Mouse (Mus musculus) kidney, adult 8-10 months (tissue): ENCODE results near the gene Arid1b.

Experiments used
- DNase-seq, 2 experiments: peaks; one replicate each; pipeline ENCODE4 v3.0.0; 2022

Arid1b gene

GRCm38 (mm10) chr17:5196005-5196404 lies 201.9 kb downstream of the Arid1b start:
- no peak for DNase-seq

DNA sequence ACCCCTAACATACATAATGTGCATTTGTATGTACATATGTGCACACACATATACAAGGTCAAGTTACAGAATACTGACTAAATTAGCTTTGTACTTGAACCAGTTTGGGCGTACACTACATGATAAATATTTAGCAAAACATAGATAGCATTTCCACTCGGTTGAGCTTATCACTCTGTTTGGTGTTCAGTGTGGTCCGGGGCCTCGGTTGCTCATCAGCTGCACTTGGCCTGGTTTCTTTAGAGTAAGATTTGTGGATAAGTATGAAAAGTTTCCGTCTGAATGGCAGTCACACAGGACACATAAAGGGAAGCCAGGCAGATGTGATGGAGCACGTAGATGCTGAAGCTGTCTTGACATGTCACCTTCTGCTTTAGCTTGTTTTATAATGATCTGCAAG lies 202.4 kb downstream of the Arid1b start:
- DNase-seq: no peak

DNA sequence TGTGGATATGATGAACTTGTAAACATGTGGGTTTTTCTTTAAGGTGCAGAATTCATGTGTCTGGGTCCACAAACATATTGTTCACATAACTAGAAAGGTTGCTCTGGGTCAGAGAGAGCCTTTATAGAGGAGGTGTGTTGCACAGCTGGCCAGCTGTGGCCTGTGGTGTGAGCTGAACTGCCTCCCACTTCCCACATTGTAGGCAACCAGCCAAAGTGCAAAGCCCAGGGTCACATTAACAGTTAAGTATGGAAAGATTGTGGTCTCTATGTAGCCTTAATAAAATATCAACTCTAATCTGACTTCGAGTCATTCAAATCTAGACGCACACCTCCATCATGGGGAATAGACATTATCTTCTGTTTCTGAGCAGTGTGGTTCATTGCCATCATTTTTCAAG lies 203.0 kb downstream of the Arid1b start:
- DNase-seq: no peak

- no peak for DNase-seq
These were observed 203.6 kb downstream of the Arid1b start for GRCm38 (mm10) chr17:5197765-5198164.

DNA sequence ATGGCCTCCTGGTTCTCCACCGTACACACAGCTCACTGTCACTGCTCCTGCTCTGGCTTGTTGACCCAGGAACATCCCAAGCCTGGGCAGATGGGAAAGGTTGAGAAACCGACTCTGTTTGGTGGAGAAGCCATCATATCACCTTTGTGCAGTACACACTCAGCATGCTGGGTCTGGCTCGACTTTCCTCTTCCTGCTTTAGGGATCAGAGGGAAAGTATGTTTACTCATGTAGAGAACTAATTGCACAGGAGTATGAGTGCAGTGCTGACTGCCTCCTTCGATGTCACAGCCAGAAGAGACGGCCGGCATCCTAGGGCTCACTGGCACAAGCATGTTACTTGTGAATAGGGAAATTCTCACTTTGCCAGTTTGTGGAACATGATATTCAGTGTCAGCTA lies 204.1 kb downstream of the Arid1b start:
- no peak for DNase-seq

DNA sequence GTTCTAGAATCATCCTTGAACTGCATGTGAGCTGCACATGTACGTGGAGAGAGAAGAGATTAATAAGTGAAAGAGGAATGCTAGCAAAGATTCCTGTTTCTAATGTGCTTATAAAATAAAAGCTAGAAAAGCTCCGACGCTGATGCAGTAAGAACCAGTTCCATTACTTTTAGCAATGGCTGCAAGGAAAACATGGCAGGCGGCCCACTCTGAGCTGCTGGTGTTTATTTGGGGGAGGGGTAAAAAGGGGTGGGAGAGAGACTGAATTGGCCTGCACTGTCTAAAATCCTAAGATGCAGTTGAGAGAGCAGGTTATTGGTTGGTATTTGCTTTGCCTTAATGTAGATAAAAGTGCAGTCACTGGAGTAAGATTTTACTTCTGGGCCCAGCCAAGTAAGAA lies 204.7 kb downstream of the Arid1b start:
- no peak for DNase-seq

DNA sequence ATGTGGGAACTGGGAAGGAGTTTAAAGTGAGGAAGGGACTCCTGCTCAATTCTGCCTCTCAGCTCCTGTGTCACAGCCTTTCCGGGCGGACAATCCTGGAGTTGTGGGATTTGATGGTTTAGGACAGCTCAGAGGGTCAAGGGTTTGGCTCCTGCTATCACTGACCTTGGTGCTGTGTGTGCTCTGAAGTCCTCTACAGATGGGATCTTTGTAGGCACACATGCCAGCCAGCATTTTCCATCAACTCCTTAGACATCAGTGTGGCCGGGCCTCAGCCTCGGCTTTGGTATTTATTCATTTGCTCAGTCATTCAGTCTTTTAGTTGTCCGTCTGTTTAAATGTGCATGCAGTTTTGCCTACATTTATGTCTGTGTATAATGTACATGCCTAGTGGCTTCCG lies 206.5 kb downstream of the Arid1b start:
- no peak for DNase-seq

- DNase-seq: peak; percentile 70 to 74
These were observed 207.9 kb downstream of the Arid1b start for GRCm38 (mm10) chr17:5201859-5202598.

DNA sequence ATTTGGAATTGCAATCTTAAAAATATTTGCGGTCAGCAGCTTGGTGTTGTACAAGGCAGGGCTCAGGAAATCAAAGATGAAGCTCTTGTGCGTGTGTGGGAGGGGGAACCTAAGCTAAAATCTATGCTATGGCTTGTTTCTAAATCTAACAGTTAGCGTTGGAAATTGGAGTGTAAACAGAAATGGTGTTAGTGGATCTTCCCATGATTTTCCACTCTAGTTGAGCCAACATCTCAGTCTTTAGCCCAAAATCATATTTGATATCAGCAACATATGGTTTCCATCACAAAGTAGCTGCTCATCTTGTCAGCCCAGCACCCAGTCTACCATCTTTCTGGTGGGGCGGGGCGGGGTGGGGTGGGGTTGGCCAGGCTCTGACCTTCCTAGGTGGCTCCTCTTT lies 208.6 kb downstream of the Arid1b start:
- DNase-seq: no peak

DNA sequence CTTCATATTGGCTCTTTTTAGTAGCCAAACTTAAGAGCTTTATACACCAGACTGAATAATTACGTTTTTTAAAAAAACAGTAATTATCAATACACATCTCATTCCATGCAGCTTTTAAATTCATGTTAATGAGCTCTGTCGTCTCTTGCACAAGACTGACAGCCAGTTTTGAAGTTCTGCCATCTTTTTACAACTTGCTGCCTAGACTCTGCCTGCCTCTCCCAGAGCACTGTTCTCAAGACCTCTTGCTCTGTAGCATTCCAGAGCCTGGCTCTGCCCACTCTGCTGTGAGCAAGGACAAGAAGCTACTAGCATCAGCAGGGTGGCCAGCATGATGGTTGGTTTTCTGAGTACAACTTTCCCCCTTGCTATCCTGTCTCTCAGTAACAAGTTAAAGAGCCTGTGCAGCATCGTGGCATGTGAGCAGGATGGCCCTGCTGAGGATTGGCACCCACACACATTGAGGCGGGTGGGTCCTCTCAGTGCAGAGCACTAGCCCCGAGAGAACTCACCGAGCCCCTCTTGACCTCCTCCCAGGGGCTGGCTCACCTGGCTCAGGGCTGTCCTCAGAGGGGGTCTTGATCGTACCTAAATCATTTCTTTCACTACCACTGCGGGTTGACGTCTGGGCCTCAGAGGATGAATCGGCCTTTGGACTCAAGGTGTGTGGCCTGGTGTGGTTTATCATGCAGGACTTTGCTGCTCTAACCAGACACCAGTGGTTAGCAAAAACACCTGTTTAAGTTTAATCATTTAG lies 209.4 kb downstream of the Arid1b start:
- no peak for DNase-seq

- DNase-seq: no peak
These were observed 210.1 kb downstream of the Arid1b start for GRCm38 (mm10) chr17:5204103-5204665.

DNA sequence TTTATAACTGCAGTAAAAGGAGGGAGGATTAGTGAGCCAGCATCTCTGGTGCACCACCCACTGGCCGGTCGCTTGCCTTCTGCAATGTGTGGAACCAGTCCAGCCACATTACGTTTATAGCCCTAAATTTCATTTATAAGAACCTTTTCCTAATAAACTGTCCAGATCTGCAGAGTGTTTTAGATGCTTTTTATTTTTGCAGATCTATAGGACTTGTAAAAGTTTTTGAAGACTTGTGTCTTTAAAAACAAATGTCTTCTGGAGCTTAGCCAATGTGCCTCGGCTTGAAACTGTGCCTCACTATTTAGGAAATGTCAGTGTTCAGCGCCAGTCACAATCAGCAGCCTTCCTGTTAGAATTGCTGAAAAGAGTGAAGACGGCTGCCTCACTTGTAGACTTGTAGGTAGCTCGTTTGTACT lies 211.0 kb downstream of the Arid1b start:
- no peak for DNase-seq

- peak in 1 of 2 experiments; percentile 67 for DNase-seq
These were observed 212.6 kb downstream of the Arid1b start for GRCm38 (mm10) chr17:5206731-5207130.

- DNase-seq: no peak
These were observed 213.7 kb downstream of the Arid1b start for GRCm38 (mm10) chr17:5207881-5208280.

DNA sequence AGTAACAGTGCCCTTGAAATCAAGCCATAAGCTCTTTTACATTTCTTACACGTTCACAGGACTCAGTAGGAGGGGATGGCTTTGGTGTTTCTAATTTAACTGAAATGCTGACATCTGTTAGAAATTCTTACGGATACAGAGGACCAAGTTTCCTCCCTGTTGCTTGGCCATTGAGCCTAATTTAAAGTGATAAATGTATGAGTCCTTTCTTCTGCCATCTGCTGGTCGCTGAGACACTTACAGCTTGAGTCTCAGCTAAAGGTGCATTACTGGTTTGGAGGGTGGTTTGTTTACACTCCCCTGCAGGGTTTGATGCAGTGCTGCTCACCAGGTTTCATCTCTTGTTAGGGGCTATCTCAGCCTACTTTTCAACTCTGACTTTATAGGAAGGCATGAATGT lies 214.2 kb downstream of the Arid1b start:
- DNase-seq: no peak

- no peak for DNase-seq
These were observed 214.9 kb downstream of the Arid1b start for GRCm38 (mm10) chr17:5209076-5209475.

DNA sequence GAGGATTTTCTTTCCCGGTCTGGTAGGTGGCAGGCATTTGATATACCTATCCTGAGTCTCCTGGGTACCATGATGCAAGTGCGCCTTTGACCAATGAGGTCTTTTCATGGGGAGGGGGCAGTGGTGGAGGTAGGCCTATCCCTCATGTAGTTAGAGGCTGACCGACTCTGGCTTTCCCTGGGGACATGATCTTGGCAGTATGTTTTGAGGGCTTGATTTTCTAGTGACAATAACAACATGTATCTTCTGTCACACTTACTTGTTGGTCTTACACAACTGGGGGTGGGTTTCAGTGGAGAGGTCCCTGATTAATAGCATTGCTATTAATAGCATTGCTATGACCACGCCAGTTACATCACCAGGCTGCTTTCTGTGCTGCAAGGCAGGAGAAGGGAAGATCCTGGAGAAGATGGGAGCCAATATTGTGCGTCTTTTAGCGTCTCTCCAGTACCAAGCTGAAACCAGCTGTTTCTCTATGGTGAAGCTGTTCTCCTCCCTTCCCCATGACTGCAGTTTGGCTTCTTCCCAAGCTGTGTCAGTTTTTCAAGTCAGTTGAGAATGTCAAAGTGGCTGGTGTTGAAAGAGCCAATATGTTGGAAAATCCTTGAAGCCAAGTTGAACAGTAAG lies 216.1 kb downstream of the Arid1b start:
- no peak for DNase-seq

- no peak for DNase-seq
These were observed 216.8 kb downstream of the Arid1b start for GRCm38 (mm10) chr17:5210891-5211290.

DNA sequence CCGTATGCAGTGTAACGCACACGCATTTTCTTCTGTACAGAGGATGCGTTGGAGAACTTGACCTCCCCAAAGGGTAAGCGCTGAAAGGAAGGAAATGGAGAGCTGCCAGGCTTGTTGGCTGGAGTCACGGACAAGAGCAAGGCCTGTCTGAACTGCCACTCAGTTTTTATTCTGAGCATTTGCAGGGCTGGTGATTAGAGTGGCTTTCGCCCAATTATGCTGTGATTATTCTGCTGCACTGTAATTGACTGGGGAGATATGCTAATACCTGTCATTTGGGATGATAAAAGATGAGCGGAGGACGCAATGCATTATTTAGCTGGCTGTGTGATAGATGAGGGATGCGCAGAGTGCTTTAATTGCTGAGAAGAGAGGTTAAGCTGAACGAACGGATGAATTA lies 218.0 kb downstream of the Arid1b start:
- no peak for DNase-seq

DNA sequence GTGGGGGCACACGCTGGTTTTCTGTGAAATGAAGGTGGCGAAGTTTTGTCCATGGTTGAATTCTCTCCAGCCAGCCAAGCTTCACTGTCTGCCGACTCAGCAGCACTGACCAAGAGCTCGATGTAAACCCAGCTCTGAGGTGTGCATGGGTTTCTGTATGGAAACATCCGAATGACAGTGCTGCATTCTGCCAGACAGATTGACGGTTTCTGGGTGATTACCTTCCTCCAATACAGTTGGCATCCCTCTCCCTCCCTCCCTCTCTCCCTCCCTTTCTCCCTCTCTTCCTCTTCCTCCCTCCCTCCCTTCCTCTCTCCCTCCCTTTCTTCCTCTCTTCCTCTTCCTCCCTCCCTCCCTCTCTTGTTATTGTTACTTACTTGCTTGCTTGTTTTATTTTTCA lies 219.3 kb downstream of the Arid1b start:
- no peak for DNase-seq

DNA sequence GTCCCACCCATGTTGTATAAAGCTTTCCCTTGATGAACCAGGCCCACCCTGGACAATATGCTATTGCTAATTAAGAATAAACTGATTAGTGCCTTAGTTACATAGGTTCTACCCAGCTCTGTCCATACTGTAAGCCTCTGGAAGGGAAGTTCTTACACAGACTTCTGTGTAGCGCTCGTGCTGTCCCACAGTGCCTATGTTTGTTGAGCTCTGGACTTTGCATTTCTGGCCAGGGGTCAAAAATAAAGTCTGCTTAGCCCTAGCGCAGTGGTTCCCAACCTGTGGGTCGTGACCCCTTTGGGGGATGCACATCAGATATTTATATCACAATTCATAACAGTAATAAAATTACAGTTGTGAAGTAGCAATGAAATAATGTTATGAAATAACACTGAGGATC lies 221.2 kb downstream of the Arid1b start:
- no peak for DNase-seq

DNA sequence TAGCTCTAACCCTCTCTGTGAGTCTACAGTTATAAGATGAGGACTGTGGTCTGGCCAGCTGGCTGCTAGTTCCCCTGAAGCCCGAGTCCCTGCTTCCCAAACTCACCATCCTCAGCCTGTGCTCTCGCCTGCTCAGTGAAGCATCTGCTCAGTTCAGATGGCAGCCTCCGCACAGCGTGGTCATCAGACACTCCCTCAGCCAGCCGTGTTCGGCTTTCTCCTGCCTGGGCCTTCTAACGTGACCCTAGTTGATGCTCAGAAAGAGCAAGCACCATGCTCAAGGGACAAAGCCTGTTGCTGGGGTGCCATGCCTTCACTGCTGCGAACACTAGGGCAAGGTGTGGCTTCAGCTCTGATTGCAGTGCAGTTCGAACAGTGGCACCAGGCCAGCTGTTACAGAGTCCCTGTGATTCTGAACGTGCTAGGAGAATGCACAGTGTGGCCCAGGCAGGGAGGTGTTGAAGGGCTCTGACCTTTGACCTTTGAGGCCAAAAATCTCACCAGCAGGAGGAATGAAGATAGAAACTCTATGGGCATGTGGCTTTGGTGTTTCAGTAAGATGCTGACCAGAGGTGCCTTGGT lies 222.9 kb downstream of the Arid1b start:
- DNase-seq: peak; percentile 42 to 56
